ENCODE assay signal across 8 mouse cellular contexts in genomic region chr7:136406258-136407100, GRCm38 (mm10).
A peak's percentile ranks its signal among the peaks of the same experiment; 100 is the strongest.
DNase-seq lines count a peak whose midpoint lies in the region; ATAC-seq lines count a peak whose summit lies in the region.

No protein-coding gene starts in this region.

- H3K27me3 ChIP-seq in heart, embryonic 15.5 days: no peaks in the 10 kb centered on the region
- peaks cover 6% of the 10 kb centered on the region; the same call in 1 of the 2 replicates for H3K27me3 ChIP-seq in limb, embryonic 10.5 days (ENCODE audit: low read depth, poor library complexity, severe bottlenecking)
- no peaks in the 10 kb centered on the region; the same call in 1 of the 2 replicates for H3K27me3 ChIP-seq in forebrain, embryonic 12.5 days

- no peak; the same call in 1 of the 2 replicates for ATAC-seq in heart, embryonic 15.5 days (replicated peaks; ENCODE audit: insufficient number of reproducible peaks, insufficient read depth, low FRiP score, low read depth)
- ATAC-seq in forebrain, embryonic 12.5 days (ENCODE audit: low FRiP score): no peak
- no peak for ATAC-seq in cerebellum, adult (ENCODE audit: insufficient number of reproducible peaks, low FRiP score, low TSS enrichment)

- peak; percentile 11 to 45 for DNase-seq in adrenal gland, postnatal 36 days
- DNase-seq in embryo, embryonic 9.5 days (ENCODE audit: extremely low spot score): peak; percentile 5
- DNase-seq in limb, embryonic 10.5 days (ENCODE audit: low spot score): peak; percentile 78
- DNase-seq in cerebellum, adult 11-12 months: no peak
- no peak for DNase-seq in left cerebral cortex, adult 8-10 months (ENCODE audit: low spot score in 2 of 2)

- H3K36me3 ChIP-seq in heart, embryonic 15.5 days: no peaks in the 10 kb centered on the region
- H3K36me3 ChIP-seq in limb, embryonic 10.5 days: no peaks in the 10 kb centered on the region
- no peaks in the 10 kb centered on the region for H3K36me3 ChIP-seq in forebrain, embryonic 12.5 days (replicated peaks)

- peak overlapping the region; percentile 31; the same call in 1 of the 2 replicates for H3K27ac ChIP-seq in heart, embryonic 15.5 days
- H3K27ac ChIP-seq in limb, embryonic 10.5 days: peak overlapping the region; percentile 78
- H3K27ac ChIP-seq in forebrain, embryonic 12.5 days: no peak overlapping the region

- 57% methylated on average over 20 of the region's 20 CpGs for WGBS in heart, embryonic 15.5 days
- 35% methylated on average over 20 of the region's 20 CpGs for WGBS in limb, embryonic 10.5 days
- 83% methylated on average over 20 of the region's 20 CpGs for WGBS in forebrain, embryonic 12.5 days

- H3K4me3 ChIP-seq in heart, embryonic 15.5 days: no peak overlapping the region
- H3K4me3 ChIP-seq in limb, embryonic 10.5 days: peak overlapping the region; percentile 33
- no peak overlapping the region for H3K4me3 ChIP-seq in forebrain, embryonic 12.5 days (replicated peaks)

- peaks cover 7% of the 10 kb centered on the region for H3K4me1 ChIP-seq in heart, embryonic 15.5 days (replicated peaks)
- H3K4me1 ChIP-seq in limb, embryonic 10.5 days: peaks cover 47% of the 10 kb centered on the region
- no peaks in the 10 kb centered on the region for H3K4me1 ChIP-seq in forebrain, embryonic 12.5 days

- H3K4me2 ChIP-seq in heart, embryonic 15.5 days: peak overlapping the region; percentile 32
- H3K4me2 ChIP-seq in forebrain, embryonic 12.5 days: no peak overlapping the region

- H3K9ac ChIP-seq in heart, embryonic 15.5 days: no peak overlapping the region
- no peak overlapping the region for H3K9ac ChIP-seq in forebrain, embryonic 12.5 days

- H3K9me3 ChIP-seq in heart, embryonic 15.5 days (replicated peaks): no peaks in the 10 kb centered on the region
- H3K9me3 ChIP-seq in limb, embryonic 10.5 days (replicated peaks): no peaks in the 10 kb centered on the region
- no peaks in the 10 kb centered on the region for H3K9me3 ChIP-seq in forebrain, embryonic 12.5 days

Comparison
In these comparisons a context has a peak if more than half of its experiments do, and no peak if none do; other contexts are left out.
1. DNase-seq: peak in adrenal gland, postnatal 36 days (2 of 2), embryo, embryonic 9.5 days (single experiment) and limb, embryonic 10.5 days (single experiment); none in cerebellum, adult 11-12 months (single experiment) and left cerebral cortex, adult 8-10 months (0 of 2).